Mouse (Mus musculus): ENCODE measurements at regions not wholly inside any gene's neighbourhood (a gene's known extent, or its start where the extent isn't known, plus 50 kb on each side); places are given as distances from the start of the nearest gene placed in this dataset.
"Not testable (repeated sequence)": the region's sequence is repeated elsewhere in the genome, so short reads cannot be mapped to it uniquely, and the experiment has no call there.

DNA sequence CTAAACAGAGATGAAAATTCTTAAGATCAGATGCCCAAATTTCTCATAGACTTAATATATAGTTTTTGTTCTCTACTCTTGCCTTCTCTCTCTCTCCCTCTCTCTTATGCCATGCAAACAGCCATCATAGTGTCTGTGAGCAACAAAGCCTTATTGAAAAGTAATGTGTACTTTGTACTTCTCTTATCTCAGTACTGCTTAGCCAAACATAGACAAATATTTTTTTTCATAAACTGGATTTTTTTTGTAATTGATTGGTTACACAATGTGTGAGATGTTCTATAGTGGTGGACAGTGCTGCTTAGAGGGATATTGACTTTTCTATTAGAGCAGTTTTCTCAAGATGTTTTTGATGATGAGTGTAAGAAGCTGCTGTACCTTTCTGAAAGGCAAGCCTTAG lies 90.1 kb upstream of the Vrk2 start:
- DNase-seq = no peak

DNA sequence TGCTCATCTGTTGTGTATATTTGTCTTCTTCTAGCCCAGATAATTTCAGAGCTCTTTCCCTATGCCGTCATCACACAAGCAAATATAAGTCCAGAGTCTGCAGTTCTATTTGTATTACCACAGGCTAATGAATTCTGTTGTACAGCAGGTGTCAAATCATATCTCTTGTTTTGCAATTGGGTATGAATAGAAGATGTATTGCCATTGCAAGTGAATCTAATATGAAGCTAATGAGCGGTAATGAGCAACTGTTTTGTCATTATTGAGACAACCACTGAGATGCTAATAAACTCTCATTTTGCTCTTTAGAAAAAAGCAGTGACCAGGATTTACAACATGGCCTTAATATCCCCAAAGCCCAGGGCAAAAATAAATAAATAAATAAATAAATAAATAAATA lies 73.5 kb upstream of the Vrk2 start:
- no peak for DNase-seq

DNA sequence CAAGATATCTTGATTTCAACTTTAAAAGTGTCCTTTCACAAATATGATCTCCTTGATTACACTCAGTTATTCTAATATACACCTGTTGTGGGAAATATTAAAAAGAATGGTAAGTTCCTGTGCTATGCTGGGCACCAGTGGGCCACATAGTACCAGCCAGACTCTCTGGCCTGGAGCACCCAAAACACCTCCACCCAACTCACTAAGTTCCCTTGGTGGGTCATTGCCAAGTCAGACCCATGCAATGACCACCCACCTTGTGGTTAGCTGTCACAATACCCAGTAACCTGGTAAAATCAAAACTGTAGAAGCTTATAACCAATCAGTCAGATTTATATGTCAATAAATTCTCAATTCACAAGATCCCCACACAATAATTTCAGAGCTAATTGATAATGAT lies 67.1 kb upstream of the Vrk2 start:
- no peak for DNase-seq

DNA sequence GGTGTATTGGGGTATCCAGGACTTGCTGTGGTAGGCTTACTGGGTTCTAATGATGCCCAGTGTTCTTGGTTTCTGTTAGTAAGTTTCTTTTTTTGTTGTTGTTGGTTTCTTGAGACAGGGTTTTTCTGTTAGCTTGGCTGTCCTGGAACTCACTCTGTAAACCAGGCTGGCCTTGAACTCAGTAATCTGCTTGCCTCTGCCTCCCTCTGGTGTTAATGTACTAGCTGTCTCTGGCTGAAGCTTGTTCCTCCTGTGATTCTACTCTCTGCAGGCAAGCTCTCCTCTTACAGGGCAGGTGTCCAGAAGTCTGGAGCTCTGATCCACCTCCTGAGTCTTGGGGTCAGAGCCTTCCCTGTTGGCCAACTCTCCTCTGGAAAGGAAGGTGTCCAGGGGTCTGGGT lies 55.4 kb upstream of the Vrk2 start:
- not testable (repeated sequence) for DNase-seq

Data from lung, postnatal 36 days (tissue).